Mouse (Mus musculus): ENCODE data around the gene Zfp92. TPM values are rescaled to one million over a fixed set of nuclear protein-coding genes. Genes with fewer than 3 reads are reported as not detected.

Gene Zfp92
- not detected for total RNA-seq (2023)

GRCm38 (mm10) chrX:73410880-73411517 is at the start of gene Zfp92:
TSS of gene Zfp92 (plus strand) at chrX:73411096.

DNA sequence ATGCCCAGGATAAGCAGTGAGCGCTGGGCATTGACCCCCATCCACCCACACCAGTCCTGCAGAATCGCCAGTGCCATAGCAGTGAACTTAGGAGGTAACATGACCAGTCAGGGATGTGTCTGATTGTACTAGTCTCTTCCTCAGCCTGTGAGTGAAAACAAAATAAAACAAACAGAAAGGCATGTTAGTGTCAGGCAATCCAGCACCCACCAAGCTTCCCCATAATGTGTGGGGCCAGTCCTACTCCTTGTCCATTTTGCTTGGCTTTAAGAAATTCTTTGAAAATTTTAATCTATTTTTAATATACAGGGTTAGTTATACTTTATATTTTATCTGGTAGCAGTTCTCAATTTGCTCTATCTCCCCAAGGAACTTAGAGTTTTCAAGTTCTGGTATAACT is 12.3 kb upstream of the Zfp92 start, which contains the start of gene Gm18336:
TSS of gene Gm18336 (minus strand) at position 101 of the 400 bp plus-strand sequence.

DNA sequence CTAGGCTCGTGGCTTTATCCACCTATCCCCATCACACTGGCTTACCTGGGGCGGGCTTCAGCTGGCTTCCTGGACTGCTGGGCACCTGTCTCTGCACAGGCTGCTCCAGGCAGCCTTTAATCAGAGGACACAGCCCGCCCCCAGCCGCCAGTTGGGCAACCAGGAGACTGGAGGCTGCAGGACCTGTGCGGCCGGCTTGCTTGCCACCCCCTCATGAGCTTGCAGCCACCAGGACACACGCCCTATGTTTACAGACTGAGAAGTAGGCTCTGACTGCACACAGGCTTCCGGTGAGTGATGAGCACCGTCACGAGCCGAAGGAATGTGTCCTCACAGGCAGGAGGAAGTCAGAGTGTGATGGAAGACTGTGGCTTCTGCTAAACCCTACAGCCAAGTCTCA is 24.4 kb downstream of the Zfp92 start, which contains the start of gene Trex2:
TSS of gene Trex2 (minus strand) at position 93 of the 400 bp plus-strand sequence.

DNA sequence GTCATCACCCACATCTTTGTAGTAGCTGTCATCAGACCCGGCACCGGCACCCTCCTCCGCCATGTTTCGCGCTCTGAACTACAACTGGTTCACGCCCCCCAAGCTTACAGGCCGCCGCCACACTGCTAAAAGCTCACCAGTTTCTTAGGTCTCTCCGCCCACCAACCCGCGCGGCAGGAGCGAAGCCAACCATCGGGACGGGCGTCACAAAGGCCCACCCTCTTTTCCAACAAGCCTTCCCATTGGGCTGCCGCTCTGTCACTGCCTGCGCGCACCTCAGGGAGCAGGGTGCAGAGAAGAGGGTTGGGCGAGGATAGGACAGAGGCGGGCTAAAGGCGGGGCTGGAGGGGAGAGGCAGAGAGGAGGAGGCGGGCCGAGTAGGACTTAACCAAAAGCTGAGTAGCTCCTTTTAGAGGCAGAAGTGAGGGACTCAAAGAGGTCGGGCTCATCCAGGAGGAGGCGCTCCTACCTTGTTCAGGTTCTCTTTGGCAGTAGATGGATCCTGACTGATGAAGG is 48.0 kb downstream of the Zfp92 start, which contains the start of gene Haus7:
TSS of gene Haus7 (minus strand) at position 168 of the 516 bp plus-strand sequence.

Other genes with a start within 250 kb of the Zfp92 start
- gene Spin2d, start 234.1 kb upstream of the Zfp92 start, total RNA-seq (2023): not detected
- gene Xlr3b, start 218.9 kb upstream of the Zfp92 start, total RNA-seq (2023): 22.6 TPM
- gene Xlr4b, start 196.8 kb upstream of the Zfp92 start, total RNA-seq (2023): 89.3 TPM
- gene F8a, start 182.8 kb upstream of the Zfp92 start, total RNA-seq (2023): 13.8 TPM
- gene Xlr4c, start 168.0 kb upstream of the Zfp92 start, total RNA-seq (2023): 51.9 TPM
- not detected for gene Xlr3c, start 145.7 kb upstream of the Zfp92 start, total RNA-seq (2023)
- gene Xlr5a, start 118.1 kb upstream of the Zfp92 start, total RNA-seq (2023): not detected
- gene Xlr5c, start 118.1 kb upstream of the Zfp92 start, total RNA-seq (2023): not detected
- gene Gm45015, start 74.3 kb upstream of the Zfp92 start, total RNA-seq (2023): not detected
- gene Zfp275, start 68.5 kb upstream of the Zfp92 start, total RNA-seq (2023): 40.1 TPM
- not detected for gene Gm18336, start 12.4 kb upstream of the Zfp92 start, total RNA-seq (2023)
- not detected for gene Trex2, start 24.2 kb downstream of the Zfp92 start, total RNA-seq (2023)
- 22.9 TPM for gene Haus7, start 47.9 kb downstream of the Zfp92 start, total RNA-seq (2023)
- gene Bgn, start 72.5 kb downstream of the Zfp92 start, total RNA-seq (2023): 0.43 TPM
- gene Atp2b3, start 92.0 kb downstream of the Zfp92 start, total RNA-seq (2023): not detected
- gene Dusp9, start 228.3 kb downstream of the Zfp92 start, total RNA-seq (2023): 0.31 TPM
- 2.1 TPM for gene Pnck, start 249.0 kb downstream of the Zfp92 start, total RNA-seq (2023)

Measured in CD8-positive naive resting alpha-beta T cell, adult 57 days (primary cell).